Mouse (Mus musculus): ENCODE data around the gene Islr.

- TF ChIP-seq CTCF (IDR thresholded peaks at IDR 0.05; ENCODE audit: borderline replicate concordance, insufficient read depth, low read length): no peak
- TF ChIP-seq POLR2A (IDR thresholded peaks at IDR 0.05; ENCODE audit: low read depth, low read length): no peak
Observed at GRCm38 (mm10) chr9:58144664-58145063, 59.4 kb downstream of the Islr start.

All from embryonic fibroblast, embryonic 13.5 days (primary cell).